Mouse (Mus musculus) ES-E14 (cell line): ENCODE measurements around the gene Aars2. TPM values are rescaled to one million over a fixed set of nuclear protein-coding genes. Genes with fewer than 3 reads are reported as not detected.

Experiments
- DNase-seq: peaks from one replicate; pipeline ENCODE4 v3.0.0-alpha.2; 2013; ENCODE audit warnings: low read depth, low spot score
- H3K27ac ChIP-seq: 2 replicates; pipeline ENCODE4 v1.5.1; 2012; ENCODE audit warnings: low read depth, mild to moderate bottlenecking, low read length, moderate library complexity, mixed read lengths; ENCODE audit not compliant: poor library complexity, insufficient read depth, severe bottlenecking
- H3K36me3 ChIP-seq: 2 replicates; pipeline ENCODE4 v1.6.1; 2012; ENCODE audit warnings: mild to moderate bottlenecking, low read length, moderate library complexity, mixed read lengths; ENCODE audit not compliant: control insufficient read depth, poor library complexity, insufficient read depth, severe bottlenecking
- H3K4me1 ChIP-seq, 2 experiments: fragments of 150-350 bp in 1 of 2; sonication (generic) in 1 of 2; 2 replicates each; pipeline ENCODE4 v1.6.1; 2012; ENCODE audit warnings: low read length in 2 of 2, mild to moderate bottlenecking in 1 of 2, mixed read lengths in 1 of 2; ENCODE audit not compliant: control insufficient read depth in 2 of 2, insufficient read depth in 2 of 2, poor library complexity in 1 of 2
- H3K4me3 ChIP-seq, 2 experiments: fragments of 150-350 bp in 1 of 2; sonication (generic) in 1 of 2; 2 replicates each; pipeline ENCODE4 v1.5.1; 2012; ENCODE audit warnings: low read length in 2 of 2, low read depth in 1 of 2, mild to moderate bottlenecking in 1 of 2, mixed read lengths in 1 of 2; ENCODE audit not compliant: insufficient read depth in 1 of 2, poor library complexity in 1 of 2, severe bottlenecking in 1 of 2
- H3K9ac ChIP-seq: 2 replicates; pipeline ENCODE4 v1.6.1; 2012; ENCODE audit warnings: low read depth, mild to moderate bottlenecking, low read length, mixed read lengths; ENCODE audit not compliant: poor library complexity, insufficient read depth, severe bottlenecking
- H3K9me3 ChIP-seq: fragments of 150-350 bp; sonication (generic); 2 replicates; pipeline ENCODE4 v1.6.1; 2012; ENCODE audit warnings: low read depth, mild to moderate bottlenecking, low read length; ENCODE audit not compliant: control insufficient read depth, insufficient read depth
- CHD2 ChIP-seq: IDR thresholded peaks from 2 replicates; pipeline ENCODE4 v1.6.1; 2014; ENCODE audit warnings: mild to moderate bottlenecking, low read depth, low read length, inconsistent platforms
- HCFC1 ChIP-seq: IDR thresholded peaks from 2 replicates; pipeline ENCODE4 v1.6.1; 2012; ENCODE audit warnings: low read length, inconsistent platforms, borderline replicate concordance; ENCODE audit not compliant: insufficient read depth
- MAFK ChIP-seq: IDR thresholded peaks from 2 replicates; pipeline ENCODE4 v1.6.1; 2014; ENCODE audit warnings: mild to moderate bottlenecking, low read depth, low read length, inconsistent platforms; ENCODE audit not compliant: insufficient read depth
- ZC3H11A ChIP-seq: IDR thresholded peaks from 2 replicates; pipeline ENCODE4 v1.6.1; 2012; ENCODE audit warnings: low read depth, mild to moderate bottlenecking, inconsistent platforms, low read length, borderline replicate concordance
- ZNF384 ChIP-seq: IDR thresholded peaks from 2 replicates; pipeline ENCODE4 v1.6.1; 2012; ENCODE audit warnings: low read depth, low read length, inconsistent platforms
- in situ Hi-C, 2 experiments: fragments of 600-800 bp; cut with MboI; formaldehyde crosslinking; loops; one replicate each; pipeline ENCODE4 v1.15.1; 2025; ENCODE audit warnings: low sequenced_read_pairs in 2 of 2, inconsistent platforms in 1 of 2; ENCODE audit not compliant: unreplicated experiment in 2 of 2
- total RNA-seq: library from RNA; depleted of rRNA; stranded (reverse); fragments of 300-350 nt; gene quantifications from 2 replicates; pipeline ENCODE4 v1.2.3, GENCODE M21; 2012

The Aars2 gene
- total RNA-seq, 1 experiment, result 36.6 TPM

GRCm38 (mm10) chr17:45517549-45518215 is 11.0 kb downstream of the Aars2 start:
- TF ChIP-seq ZNF384, result no peak
- H3K27ac ChIP-seq, result no peak overlapping the region
- no peak for DNase-seq
- no peaks in the 10 kb centered on the region for H3K9me3 ChIP-seq
- in situ Hi-C loops, result no loop called here
- no peak overlapping the region for H3K4me3 ChIP-seq
- H3K36me3 ChIP-seq, result peaks cover 41% of the 10 kb centered on the region
- H3K4me1 ChIP-seq, result peaks cover 1 to 20% of the 10 kb centered on the region in 2 experiments; a peak in 3 of 4 replicates
- H3K9ac ChIP-seq, result no peak overlapping the region

GRCm38 (mm10) chr17:45518766-45519475 is 12.3 kb downstream of the Aars2 start:
- no peak overlapping the region for H3K4me3 ChIP-seq
- in situ Hi-C loops, result no loop called here
- H3K27ac ChIP-seq, result no peak overlapping the region
- H3K36me3 ChIP-seq, result peaks cover 41% of the 10 kb centered on the region
- no peak for TF ChIP-seq MAFK
- no peak for TF ChIP-seq CHD2
- TF ChIP-seq ZNF384, result no peak
- no peak for TF ChIP-seq ZC3H11A
- no peak for TF ChIP-seq HCFC1
- H3K4me1 ChIP-seq, result peaks cover 1 to 20% of the 10 kb centered on the region in 2 experiments; a peak in 3 of 4 replicates
- no peak for DNase-seq
- H3K9me3 ChIP-seq, result no peaks in the 10 kb centered on the region
- H3K9ac ChIP-seq, result no peak overlapping the region

DNA sequence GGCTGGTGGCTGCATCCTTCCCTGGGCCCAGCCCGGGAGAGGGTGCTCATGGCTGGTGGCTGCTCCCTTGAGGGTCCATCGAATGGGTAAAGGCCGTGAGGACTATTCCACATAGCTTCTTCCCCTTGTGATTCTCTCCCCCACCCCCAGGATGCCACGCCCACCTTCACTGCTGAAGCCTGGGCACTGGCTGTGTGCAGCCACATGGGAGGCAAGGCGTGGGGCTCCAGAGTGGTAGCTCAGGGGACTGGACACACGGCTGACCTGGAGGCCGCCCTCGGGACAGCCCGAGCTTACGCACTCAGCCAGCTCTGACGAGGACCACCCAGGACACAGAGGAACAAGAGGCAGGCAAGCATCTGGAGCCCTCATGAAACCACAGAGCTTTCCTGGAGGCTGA is 13.5 kb downstream of the Aars2 start:
- Histone ChIP-seq H3K9me3 (no peaks in the 10 kb centered on the region), H3K36me3 (peaks cover 41% of the 10 kb centered on the region), H3K4me3 (no peak overlapping the region), H3K9ac (no peak overlapping the region), H3K27ac (no peak overlapping the region), H3K4me1 (peaks cover 1 to 11% of the 10 kb centered on the region in 2 experiments; a peak in 2 of 4 replicates)
- in situ Hi-C loops, result no loop called here
- DNase-seq, result no peak
- no peak for TF ChIP-seq CHD2
- no peak for TF ChIP-seq HCFC1
- TF ChIP-seq ZNF384, result no peak
- no peak for TF ChIP-seq ZC3H11A
- TF ChIP-seq MAFK, result no peak

DNA sequence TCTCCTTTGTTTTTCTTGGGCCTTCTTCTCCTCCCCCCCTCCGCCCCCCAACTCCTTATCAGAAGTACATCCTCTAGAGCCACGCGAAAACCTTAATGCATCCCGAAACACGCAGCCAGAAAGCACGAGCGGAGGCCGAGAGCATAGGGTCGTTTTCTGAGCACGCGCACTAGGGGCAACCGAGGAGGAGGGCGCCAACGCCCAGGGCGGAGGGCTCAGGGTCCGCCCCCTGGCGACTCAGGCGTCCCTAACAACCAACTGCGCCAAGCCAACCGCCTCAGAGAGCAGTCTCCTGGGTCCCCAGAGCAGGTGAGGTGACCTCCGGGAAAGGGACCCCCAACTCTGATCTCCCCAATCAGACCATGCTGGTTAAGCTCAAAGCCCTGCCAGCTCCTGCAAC is 16.6 kb downstream of the Aars2 start, which contains the start of gene Tcte1:
Gene Tcte1, plus strand, starts transcription at position 172 of the 400 bp plus-strand sequence.
- Histone ChIP-seq H3K9ac (peak within 1 kb of the TSS; percentile 65), H3K4me1 (peaks cover 0 to 10% of the 10 kb centered on the region in 2 experiments; a peak in 2 of 4 replicates), H3K27ac (no peak within 1 kb of the TSS), H3K36me3 (peaks cover 26% of the 10 kb centered on the region), H3K4me3 (peak within 1 kb of the TSS; percentile 49 to 79), H3K9me3 (no peaks in the 10 kb centered on the region)
- in situ Hi-C loops, result no loop called here
- DNase-seq, result no peak
- TF ChIP-seq CHD2, result no peak
- TF ChIP-seq MAFK, result no peak
- no peak for TF ChIP-seq ZC3H11A
- no peak for TF ChIP-seq ZNF384
- TF ChIP-seq HCFC1, result no peak
